Mouse (Mus musculus) embryo, embryonic 9.5 days (tissue): ENCODE measurements around the gene Ptms.

Source experiments
- DNase-seq: peaks from one replicate; pipeline ENCODE4 v3.0.0-alpha.2; 2017; ENCODE audit errors: extremely low spot score

Gene Ptms

DNA sequence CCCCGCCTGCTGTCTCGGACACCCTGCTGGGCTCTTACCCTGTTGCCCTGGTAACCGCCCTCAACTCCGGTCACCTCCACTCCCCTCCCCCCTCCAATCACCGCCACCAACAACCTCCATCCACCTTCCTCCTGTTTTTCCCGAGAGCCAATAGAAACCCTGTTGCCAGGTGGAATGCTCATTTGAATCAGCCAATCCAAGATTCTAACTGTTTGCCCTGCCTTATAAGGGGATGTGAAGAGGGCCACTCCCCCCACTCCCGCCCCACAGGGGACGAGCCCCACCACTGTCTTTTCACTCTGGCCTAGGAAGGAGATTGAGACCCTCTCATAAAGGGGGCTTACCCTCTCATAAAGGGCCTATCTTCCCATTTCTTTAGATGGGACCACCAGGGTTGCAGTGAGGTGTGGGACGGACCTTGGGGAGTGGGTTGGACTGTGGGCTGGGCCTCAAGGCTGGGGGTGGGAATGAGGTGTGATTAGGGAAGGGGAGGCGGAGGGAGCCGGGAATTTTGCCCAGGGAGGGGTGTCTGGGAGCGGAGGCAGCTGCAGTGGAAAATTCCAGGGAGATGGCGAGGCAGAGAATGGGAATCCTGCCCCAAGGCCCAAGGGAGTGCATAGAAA is at the start of gene Ptms:
Gene Ptms, minus strand, starts transcription at position 409 of the 623 bp plus-strand sequence.
- peak; percentile 98 for DNase-seq

- DNase-seq, result peak; percentile 42
Observed at GRCm38 (mm10) chr6:124967766-124968165, 47.9 kb upstream of the Ptms start.

- DNase-seq, result no peak
Observed at GRCm38 (mm10) chr6:124966466-124967118, 46.7 kb upstream of the Ptms start.

DNA sequence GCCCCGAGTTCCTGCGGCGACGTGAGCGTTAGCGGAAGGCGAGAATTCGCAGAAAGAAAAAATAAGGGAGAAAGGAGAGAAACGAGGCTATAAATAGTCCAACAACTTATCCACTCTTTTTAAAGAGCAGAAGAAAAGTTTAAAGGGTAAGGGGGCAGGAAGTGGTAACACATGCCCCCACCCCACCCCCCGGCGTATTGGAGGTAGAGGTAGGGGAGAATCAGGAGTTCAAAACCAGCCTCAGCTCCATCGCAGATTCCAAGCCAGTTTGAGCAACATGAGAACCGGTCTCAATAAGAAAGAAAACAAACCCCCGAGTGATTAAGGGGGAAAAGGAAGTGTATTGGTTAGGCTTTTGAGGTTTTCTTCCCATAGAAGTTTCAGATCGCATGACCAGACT is 45.8 kb upstream of the Ptms start:
- DNase-seq, result no peak

GRCm38 (mm10) chr6:124965088-124965719 is 45.3 kb upstream of the Ptms start, which contains the start of gene Cops7a:
Gene Cops7a, minus strand, starts transcription at chr6:124965538.
- DNase-seq, result peak; percentile 97

- no peak for DNase-seq
Observed at GRCm38 (mm10) chr6:124964638-124965037, 44.7 kb upstream of the Ptms start.

DNA sequence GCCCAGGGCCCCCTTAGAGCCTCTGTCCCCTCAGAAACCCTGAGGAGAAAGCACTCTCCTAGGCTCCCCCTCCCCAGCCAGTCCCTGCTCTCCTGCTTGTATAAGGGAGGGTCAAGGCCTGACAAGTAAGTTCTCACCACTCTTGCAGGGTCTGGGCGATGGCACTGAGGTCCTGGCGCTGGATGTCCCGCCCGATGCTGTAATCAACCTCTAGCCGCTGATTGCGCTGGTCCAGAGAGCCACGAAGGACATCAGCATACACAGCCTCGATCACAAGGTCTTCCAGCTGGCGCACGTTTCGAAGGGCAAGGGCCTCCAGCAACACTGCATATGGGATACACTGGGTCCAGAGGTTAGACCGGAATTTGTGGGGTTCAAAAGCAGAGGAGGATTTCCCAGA is 41.1 kb upstream of the Ptms start:
- no peak for DNase-seq

DNA sequence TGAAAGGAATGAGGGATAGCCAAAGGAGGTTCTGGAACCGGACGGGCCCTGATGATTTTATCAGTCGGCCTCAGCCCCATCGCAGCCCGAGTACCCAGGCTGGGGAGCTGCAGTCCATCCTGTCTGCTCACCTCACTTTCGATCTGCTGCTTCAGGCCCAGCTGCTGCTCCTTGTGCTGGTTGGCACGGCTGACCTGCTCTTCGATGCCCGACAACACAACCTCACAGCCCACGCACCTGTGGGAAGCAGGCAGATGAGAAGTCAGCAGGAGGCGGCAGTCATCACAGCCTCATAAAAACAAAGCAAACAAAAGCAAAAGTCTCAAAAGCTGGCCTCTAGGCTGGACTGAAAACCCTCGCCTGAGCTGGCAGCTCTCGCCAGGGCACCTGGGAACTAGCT is 40.1 kb upstream of the Ptms start:
- no peak for DNase-seq

GRCm38 (mm10) chr6:124958127-124958526 is 38.2 kb upstream of the Ptms start:
- no peak for DNase-seq

DNA sequence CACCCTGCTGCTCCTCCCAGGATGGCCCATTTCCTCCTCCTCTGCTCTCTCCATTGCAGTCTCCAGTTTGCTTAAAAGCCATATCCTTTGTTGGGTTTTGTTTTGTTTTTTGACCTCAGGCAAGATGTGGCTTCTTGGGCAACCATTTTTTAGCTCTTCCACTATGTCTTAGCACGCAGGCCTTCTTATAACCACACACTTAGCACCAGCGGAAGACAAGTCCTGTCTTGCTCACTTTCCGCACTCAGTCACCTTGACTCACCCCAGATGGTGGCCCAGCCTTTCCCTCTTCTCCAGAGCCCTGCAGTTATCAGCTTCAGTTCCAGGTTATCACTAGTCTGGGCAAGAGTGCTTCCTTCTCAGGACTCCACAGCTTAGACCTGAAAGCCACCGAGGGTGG is 35.3 kb upstream of the Ptms start:
- DNase-seq, result no peak

DNA sequence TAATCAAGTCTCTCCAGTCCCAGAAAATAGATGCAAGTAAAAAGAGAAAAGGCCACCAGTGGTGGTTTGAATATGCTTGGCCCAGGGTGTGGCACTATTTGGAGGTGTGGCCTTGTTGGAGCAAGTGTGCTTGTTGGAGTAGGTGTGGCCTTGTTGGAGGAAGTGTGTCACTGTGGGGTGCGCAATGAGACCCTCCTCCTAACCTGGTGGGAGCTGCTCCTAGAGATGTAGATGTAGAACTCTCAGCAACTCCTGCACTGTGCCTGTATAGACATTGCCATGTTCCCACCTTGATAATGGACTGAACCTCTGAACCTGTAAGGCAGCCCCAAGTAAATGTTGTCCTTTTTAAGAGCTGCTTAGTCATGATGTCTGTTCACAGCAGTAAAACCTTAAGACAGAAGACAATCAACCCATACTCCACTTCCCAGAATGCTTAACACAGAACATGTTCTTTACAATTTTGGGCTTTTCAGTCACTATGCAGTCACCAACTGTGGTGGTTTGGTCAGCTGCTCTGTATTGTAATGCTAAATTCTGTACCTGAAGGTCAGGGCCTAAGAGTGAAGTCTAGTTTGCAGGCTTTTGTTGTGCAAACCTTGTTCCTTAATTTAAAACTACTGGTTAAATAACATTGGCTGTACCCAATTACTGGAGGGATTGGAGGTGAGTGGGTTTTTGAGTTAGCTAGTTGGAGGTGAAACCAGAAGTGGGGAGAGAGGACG is 34.2 kb upstream of the Ptms start:
- no peak for DNase-seq

DNA sequence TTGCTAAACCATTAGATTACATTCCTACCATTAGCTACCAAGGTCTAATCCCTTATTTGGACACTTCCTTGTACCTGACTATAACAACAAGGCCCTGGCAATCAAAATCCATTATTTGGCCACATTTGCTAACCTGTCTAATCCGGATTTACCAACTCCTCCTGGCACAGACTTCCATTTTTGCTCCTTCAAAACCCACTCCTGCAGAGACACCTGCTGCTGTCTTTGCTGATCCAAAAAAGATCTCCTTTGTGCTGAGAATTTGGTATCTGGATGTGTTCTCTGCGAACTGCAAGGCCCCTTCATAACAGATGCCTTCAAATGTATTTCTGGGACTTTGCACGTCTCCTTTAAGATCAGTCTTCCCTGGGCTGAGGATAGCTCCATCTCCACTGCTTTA is 23.6 kb upstream of the Ptms start:
- no peak for DNase-seq

DNA sequence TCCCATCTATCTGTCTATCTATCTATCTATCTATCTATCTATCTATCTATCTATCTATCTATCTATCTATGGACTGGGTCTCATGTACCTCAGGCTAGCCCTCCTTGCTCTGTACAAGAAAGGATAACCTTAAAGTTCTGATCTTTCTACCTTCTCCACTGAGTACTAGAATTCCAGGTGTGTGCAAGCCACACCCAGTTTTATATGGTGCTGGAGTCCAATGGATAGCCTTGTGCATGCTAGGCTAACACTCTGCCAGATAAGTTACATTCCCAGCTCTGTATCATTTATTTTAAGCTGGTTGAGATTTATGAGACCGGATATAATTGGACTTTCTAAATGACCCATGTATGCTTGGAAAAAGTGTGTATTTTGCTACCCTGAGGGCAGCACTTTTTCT is 21.8 kb upstream of the Ptms start:
- DNase-seq, result no peak

GRCm38 (mm10) chr6:124938554-124938953 is 18.7 kb upstream of the Ptms start:
- no peak for DNase-seq

- DNase-seq, result no peak
Observed at GRCm38 (mm10) chr6:124937493-124937892, 17.6 kb upstream of the Ptms start.

DNA sequence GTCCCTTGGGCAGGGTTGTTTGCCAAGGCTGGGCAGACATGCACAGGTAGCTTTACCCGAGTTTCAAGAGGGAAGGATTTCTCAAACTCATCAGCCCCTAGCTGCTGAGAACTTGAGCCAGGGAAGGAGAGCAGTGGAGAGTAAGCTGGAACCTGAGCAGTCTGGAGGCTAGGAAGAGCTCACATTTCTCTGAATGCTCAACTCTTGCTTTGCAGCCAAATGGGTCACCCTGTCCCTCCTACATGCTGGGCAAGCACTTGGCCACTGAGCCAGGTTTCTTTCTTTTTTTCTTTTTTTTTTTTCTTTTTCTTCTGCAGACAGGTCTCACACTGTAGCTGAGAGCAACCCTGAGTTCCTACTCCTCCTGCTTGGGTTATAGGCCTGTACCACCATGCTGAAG is 16.8 kb upstream of the Ptms start:
- no peak for DNase-seq

DNA sequence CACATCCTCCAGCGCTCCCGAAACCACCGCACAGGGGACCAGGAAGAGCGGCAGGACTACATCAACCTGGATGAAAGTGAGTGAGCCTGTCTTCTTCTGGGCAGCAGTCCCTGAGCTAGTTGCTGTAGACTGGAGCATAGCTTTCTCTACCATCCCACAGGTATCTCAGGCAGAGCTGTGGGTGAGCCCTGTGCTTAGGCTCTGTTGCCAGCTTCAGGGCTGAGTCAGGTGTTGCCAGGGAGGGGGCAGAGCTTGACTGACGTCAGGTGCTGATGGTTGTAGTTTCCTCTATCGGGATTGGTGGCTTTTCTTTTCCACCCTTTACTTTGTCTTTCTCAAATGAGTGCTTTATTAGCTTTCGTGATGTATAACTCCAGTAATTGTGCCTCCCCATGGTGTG is 14.8 kb upstream of the Ptms start:
- no peak for DNase-seq

- no peak for DNase-seq
Observed at GRCm38 (mm10) chr6:124933127-124933526, 13.2 kb upstream of the Ptms start.

- no peak for DNase-seq
Observed at GRCm38 (mm10) chr6:124932314-124932695, 12.4 kb upstream of the Ptms start.

GRCm38 (mm10) chr6:124931525-124932313 is 11.8 kb upstream of the Ptms start:
- no peak for DNase-seq

- peak; percentile 99 for DNase-seq
Observed at GRCm38 (mm10) chr6:124930754-124931524, 11.0 kb upstream of the Ptms start, which contains the start of gene Mlf2. Gene Mlf2, plus strand, starts transcription at chr6:124931386.
